Mouse (Mus musculus) kidney, postnatal 10 days (tissue): ENCODE measurements around the gene Ccr6.

Source experiments
- DNase-seq: peaks from one replicate; pipeline ENCODE4 v3.0.0; 2021; ENCODE audit warnings: mixed read lengths

Gene Ccr6

GRCm38 (mm10) chr17:8285056-8285455 is 49.2 kb downstream of the Ccr6 start:
- no peak for DNase-seq

- DNase-seq: no peak
These were observed 51.1 kb downstream of the Ccr6 start for GRCm38 (mm10) chr17:8286987-8287386.

GRCm38 (mm10) chr17:8289993-8290679 is 54.3 kb downstream of the Ccr6 start:
- peak; percentile 26 for DNase-seq

GRCm38 (mm10) chr17:8290736-8291135 is 54.9 kb downstream of the Ccr6 start:
- no peak for DNase-seq

GRCm38 (mm10) chr17:8295825-8296224 is 60.0 kb downstream of the Ccr6 start:
- DNase-seq: no peak

GRCm38 (mm10) chr17:8296313-8296844 is 60.5 kb downstream of the Ccr6 start:
- no peak for DNase-seq

- DNase-seq: no peak
These were observed 61.9 kb downstream of the Ccr6 start for GRCm38 (mm10) chr17:8297746-8298145.

- DNase-seq: no peak
These were observed 62.4 kb downstream of the Ccr6 start for GRCm38 (mm10) chr17:8298281-8298680.

- DNase-seq: no peak
These were observed 63.7 kb downstream of the Ccr6 start for GRCm38 (mm10) chr17:8299524-8299923.

GRCm38 (mm10) chr17:8301515-8301914 is 65.7 kb downstream of the Ccr6 start:
- DNase-seq: no peak

GRCm38 (mm10) chr17:8302772-8303438 is 67.1 kb downstream of the Ccr6 start:
- no peak for DNase-seq

GRCm38 (mm10) chr17:8303671-8304070 is 67.8 kb downstream of the Ccr6 start:
- DNase-seq: no peak

GRCm38 (mm10) chr17:8305801-8306200 is 70.0 kb downstream of the Ccr6 start:
- DNase-seq: peak; percentile 30
